Mouse (Mus musculus) lung, adult 2 months (tissue): ENCODE results near the gene Zdhhc3.

ENCODE experiments used
- CTCF ChIP-seq: fragments of 200-500 bp; IDR thresholded peaks from 2 replicates; pipeline ENCODE4 v1.5.1; 2011; ENCODE audit warnings: mild to moderate bottlenecking, low read length, control low read depth; ENCODE audit not compliant: insufficient read depth
- POLR2A ChIP-seq: fragments of 200-500 bp; IDR thresholded peaks from 2 replicates; pipeline ENCODE4 v1.6.1; 2011; ENCODE audit warnings: low read depth, mild to moderate bottlenecking, control low read depth, low read length, borderline replicate concordance; ENCODE audit errors: extremely low read depth

- TF ChIP-seq CTCF (no peak), POLR2A (no peak)
These were observed 65.3 kb downstream of the Zdhhc3 start for GRCm38 (mm10) chr9:123047665-123048064.
